Mouse (Mus musculus): Measurements from ENCODE around the gene Krt16. TPM values are rescaled to one million over a fixed set of nuclear protein-coding genes. Genes with fewer than 3 reads are reported as not detected.

Gene Krt16
- total RNA-seq (2021) = not detected
- long read RNA-seq, experiment 1 = 0 reads
- long read RNA-seq, experiment 2 = 0 reads

GRCm38 (mm10) chr11:100248852-100249465 is at the start of gene Krt16:
Krt16 (minus strand) TSS chr11:100248902.
- DNase-seq = no peak

GRCm38 (mm10) chr11:100297801-100298200 is 49.1 kb upstream of the Krt16 start:
- no peak for DNase-seq

- peak; percentile 70 to 91 for DNase-seq
Observed at GRCm38 (mm10) chr11:100295308-100295707, 46.6 kb upstream of the Krt16 start.

GRCm38 (mm10) chr11:100292884-100293283 is 44.2 kb upstream of the Krt16 start:
- DNase-seq = no peak

- peak in 1 of 2 experiments; percentile 21 for DNase-seq
Observed at GRCm38 (mm10) chr11:100290235-100290634, 41.5 kb upstream of the Krt16 start.

- peak; percentile 23 to 51 for DNase-seq
Observed at GRCm38 (mm10) chr11:100288942-100289341, 40.2 kb upstream of the Krt16 start.

- DNase-seq = peak; percentile 66 to 76
Observed at GRCm38 (mm10) chr11:100287024-100287423, 38.3 kb upstream of the Krt16 start.

- no peak for DNase-seq
Observed at GRCm38 (mm10) chr11:100284988-100285387, 36.3 kb upstream of the Krt16 start.

GRCm38 (mm10) chr11:100282549-100282948 is 33.8 kb upstream of the Krt16 start:
- peak; percentile 69 to 89 for DNase-seq

- peak; percentile 69 to 94 for DNase-seq
Observed at GRCm38 (mm10) chr11:100281596-100282544, 33.2 kb upstream of the Krt16 start.

GRCm38 (mm10) chr11:100278759-100279158 is 30.1 kb upstream of the Krt16 start:
- DNase-seq = no peak

- no peak for DNase-seq
Observed at GRCm38 (mm10) chr11:100277726-100278480, 29.2 kb upstream of the Krt16 start.

GRCm38 (mm10) chr11:100275466-100275865 is 26.8 kb upstream of the Krt16 start:
- DNase-seq = no peak

- DNase-seq = no peak
Observed at GRCm38 (mm10) chr11:100274719-100275118, 26.0 kb upstream of the Krt16 start.

GRCm38 (mm10) chr11:100271878-100272277 is 23.2 kb upstream of the Krt16 start:
- no peak for DNase-seq

GRCm38 (mm10) chr11:100269821-100270332 is 21.2 kb upstream of the Krt16 start, which contains the start of gene Krt42:
Krt42 (minus strand) TSS chr11:100269871.
- DNase-seq = no peak

GRCm38 (mm10) chr11:100262058-100262980 is 13.6 kb upstream of the Krt16 start:
- no peak for DNase-seq

- no peak for DNase-seq
Observed at GRCm38 (mm10) chr11:100261235-100261605, 12.5 kb upstream of the Krt16 start.

- DNase-seq = no peak
Observed at GRCm38 (mm10) chr11:100260514-100261234, 12.0 kb upstream of the Krt16 start, which contains the start of gene Krt17. Krt17 (minus strand) TSS chr11:100261029.

GRCm38 (mm10) chr11:100259079-100259478 is 10.4 kb upstream of the Krt16 start:
- no peak for DNase-seq

Measured in heart, adult 18-20 months (tissue).